Mouse (Mus musculus): ENCODE data around the gene Arnt2. TPM values are rescaled to one million over a fixed set of nuclear protein-coding genes. Genes with fewer than 3 reads are reported as not detected.

The Arnt2 gene
- polyA plus RNA-seq, 1 experiment from 2014 or later = 3.8 TPM

DNA sequence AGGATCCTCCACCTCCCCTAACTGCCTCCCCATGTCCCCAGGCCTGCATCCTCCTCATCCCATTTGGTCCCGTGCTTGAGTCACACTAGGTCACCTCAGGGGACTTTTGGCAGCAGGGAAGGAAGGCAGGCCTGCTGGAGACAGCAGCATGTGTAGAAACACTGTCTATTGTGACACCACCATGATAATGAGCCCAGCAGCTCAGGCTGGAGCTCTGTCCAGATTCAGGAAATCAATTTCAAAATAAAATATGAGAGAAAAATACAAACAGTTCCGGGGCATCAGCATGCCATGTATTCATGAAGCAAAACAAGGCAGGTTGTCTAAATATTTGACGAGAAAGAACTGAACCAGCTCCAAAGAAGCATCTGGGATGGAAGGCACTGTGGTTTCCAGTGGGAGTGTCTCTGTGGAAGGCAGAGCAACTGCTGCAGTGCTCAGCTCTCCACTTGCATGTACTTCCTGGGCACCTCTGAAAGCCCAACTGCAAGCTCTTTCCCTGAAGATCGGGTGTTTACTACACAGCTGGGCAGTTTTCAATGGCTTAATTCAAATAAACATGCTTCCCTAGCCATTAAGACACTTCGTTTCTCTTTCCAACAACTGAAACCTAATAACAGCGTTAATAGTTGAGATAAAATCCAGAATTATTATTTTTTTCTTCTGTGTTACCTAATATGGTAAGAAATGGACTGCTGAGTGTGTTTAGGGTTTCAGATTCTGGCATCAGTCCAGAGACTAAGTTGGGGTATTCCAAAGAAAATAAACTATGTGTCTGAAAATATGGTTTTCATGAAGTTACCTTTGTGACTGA, 74.0 kb downstream of the Arnt2 start:
- no peak for ATAC-seq

GRCm38 (mm10) chr7:84333996-84334395, 76.0 kb downstream of the Arnt2 start:
- 84% methylated on average over 3 of the region's 3 CpGs for WGBS
- no peaks in the 10 kb centered on the region for H3K9me3 ChIP-seq
- no peak overlapping the region for H3K27ac ChIP-seq
- no peaks in the 10 kb centered on the region for H3K27me3 ChIP-seq (replicated peaks)
- H3K9ac ChIP-seq = no peak overlapping the region
- H3K4me2 ChIP-seq (replicated peaks) = no peak overlapping the region
- 0 out of 2 replicates have a peak, but pooled peaks cover 2% of the 10 kb centered on the region for H3K4me1 ChIP-seq (replicated peaks)
- no peak for ATAC-seq
- no peaks in the 10 kb centered on the region; the same call in 1 of the 2 replicates for H3K36me3 ChIP-seq
- no peak overlapping the region for H3K4me3 ChIP-seq (replicated peaks)

More for the DNA sequence above, 74.0 kb downstream of the Arnt2 start:
- 0 out of 2 replicates have a peak, but pooled peaks cover 2% of the 10 kb centered on the region for H3K4me1 ChIP-seq (replicated peaks)
- H3K9me3 ChIP-seq = no peaks in the 10 kb centered on the region
- no peak overlapping the region for H3K4me2 ChIP-seq (replicated peaks)
- WGBS = 52% methylated on average over 6 of the region's 6 CpGs
- no peaks in the 10 kb centered on the region; the same call in 1 of the 2 replicates for H3K36me3 ChIP-seq
- no peak overlapping the region for H3K4me3 ChIP-seq (replicated peaks)
- H3K9ac ChIP-seq = no peak overlapping the region
- no peak overlapping the region for H3K27ac ChIP-seq
- H3K27me3 ChIP-seq (replicated peaks) = no peaks in the 10 kb centered on the region

DNA sequence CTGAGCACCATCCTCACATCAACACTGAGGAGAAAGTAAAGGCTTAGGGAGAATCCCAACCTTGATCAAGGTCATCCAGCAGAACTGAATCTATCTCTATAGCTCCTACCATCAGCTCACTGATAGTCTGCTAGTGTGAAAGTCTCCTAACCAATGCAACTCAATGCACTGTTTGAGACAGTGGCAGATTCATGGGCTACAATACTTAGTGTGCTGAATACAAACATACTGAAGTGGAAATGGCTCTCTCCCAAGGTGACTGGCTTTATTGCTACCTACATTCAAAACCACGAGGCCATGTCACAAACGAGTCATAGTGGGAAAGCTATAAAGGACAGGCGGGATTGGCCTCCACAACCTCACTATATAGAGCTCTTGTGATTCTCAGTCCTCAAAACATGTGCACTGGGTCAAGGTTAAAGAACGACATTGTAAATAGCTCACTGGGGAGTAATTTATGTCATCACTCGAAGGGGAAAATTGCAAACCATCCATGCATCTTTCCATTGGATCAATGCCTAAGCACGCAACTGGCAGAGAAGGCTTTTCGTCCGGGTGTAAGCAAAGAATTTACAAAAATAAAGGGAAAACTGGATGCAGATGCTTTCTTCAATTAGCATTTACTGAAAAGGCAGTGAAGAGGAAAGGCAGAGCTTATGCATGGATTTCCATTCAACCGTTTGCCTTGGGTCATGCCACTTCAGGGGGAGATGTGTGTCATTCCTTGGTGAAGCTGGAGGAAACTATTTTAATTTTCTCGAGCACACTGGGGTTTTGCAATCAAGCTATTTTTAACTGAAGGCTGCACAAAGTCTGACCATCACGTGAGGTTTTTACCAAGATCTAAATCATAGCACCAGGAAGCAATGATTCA, 77.4 kb downstream of the Arnt2 start:
- H3K27ac ChIP-seq = no peak overlapping the region
- no peak overlapping the region for H3K4me2 ChIP-seq (replicated peaks)

DNA sequence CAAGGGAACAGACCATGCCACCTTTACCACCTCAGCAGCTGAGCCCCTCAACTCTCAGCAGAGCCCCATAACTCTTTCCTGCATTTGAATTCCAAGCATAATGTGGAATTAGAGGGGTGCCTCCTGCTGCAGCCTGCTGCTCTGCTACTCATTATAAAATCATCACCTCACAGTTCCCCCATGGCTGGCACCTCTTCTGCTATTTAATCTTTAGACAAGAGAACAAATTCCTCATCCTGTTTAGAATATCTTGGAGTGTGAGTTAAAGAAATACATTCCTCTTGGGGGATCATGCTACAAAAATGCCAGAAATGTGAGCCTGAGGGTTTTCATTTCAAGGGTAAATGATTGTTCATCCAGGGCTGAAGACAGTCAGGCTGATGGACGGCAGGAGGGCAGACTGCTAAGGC, 80.8 kb downstream of the Arnt2 start:
- Histone ChIP-seq H3K27ac (no peak overlapping the region), H3K4me2 (replicated peaks) (no peak overlapping the region), H3K4me1 (replicated peaks) (no peaks in the 10 kb centered on the region), H3K36me3 (no peaks in the 10 kb centered on the region; the same call in 1 of the 2 replicates), H3K9ac (no peak overlapping the region), H3K27me3 (replicated peaks) (no peaks in the 10 kb centered on the region), H3K9me3 (no peaks in the 10 kb centered on the region), H3K4me3 (replicated peaks) (no peak overlapping the region)
- ATAC-seq = no peak
- 18% methylated on average over 1 of the region's 1 CpGs for WGBS

More for the DNA sequence above, 77.4 kb downstream of the Arnt2 start:
- no peak overlapping the region for H3K9ac ChIP-seq
- no peak for ATAC-seq
- no peak overlapping the region for H3K4me3 ChIP-seq (replicated peaks)
- no peaks in the 10 kb centered on the region; the same call in 1 of the 2 replicates for H3K36me3 ChIP-seq
- no peaks in the 10 kb centered on the region for H3K27me3 ChIP-seq (replicated peaks)
- WGBS = 52% methylated on average over 11 of the region's 11 CpGs
- H3K4me1 ChIP-seq (replicated peaks) = 0 out of 2 replicates have a peak, but pooled peaks cover 2% of the 10 kb centered on the region
- H3K9me3 ChIP-seq = no peaks in the 10 kb centered on the region

DNA sequence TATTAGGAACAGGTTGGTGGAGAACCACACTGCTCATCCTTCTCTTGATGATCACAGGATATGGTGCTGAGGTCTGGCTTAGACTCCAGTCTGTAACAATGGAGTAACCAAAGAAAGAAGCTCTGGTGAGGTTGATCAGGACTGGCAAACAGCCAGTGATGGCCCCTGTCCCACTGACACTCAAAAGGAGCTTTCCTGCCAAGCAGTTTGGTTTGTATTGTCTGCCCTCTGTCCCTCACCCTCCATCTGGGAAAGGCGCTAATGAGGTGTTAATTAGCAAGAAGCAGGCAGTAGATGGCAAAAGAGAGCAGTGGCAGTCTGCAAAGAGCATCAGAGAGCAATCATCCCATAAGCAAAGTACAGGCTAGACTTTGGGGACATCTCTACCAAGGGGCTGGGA, 81.2 kb downstream of the Arnt2 start:
- Histone ChIP-seq H3K36me3 (no peaks in the 10 kb centered on the region; the same call in 1 of the 2 replicates), H3K27me3 (replicated peaks) (no peaks in the 10 kb centered on the region), H3K9me3 (no peaks in the 10 kb centered on the region), H3K4me2 (replicated peaks) (no peak overlapping the region), H3K9ac (no peak overlapping the region), H3K4me1 (replicated peaks) (no peaks in the 10 kb centered on the region), H3K4me3 (replicated peaks) (no peak overlapping the region), H3K27ac (no peak overlapping the region)
- no peak for ATAC-seq
- 52% methylated on average over 1 of the region's 1 CpGs for WGBS

DNA sequence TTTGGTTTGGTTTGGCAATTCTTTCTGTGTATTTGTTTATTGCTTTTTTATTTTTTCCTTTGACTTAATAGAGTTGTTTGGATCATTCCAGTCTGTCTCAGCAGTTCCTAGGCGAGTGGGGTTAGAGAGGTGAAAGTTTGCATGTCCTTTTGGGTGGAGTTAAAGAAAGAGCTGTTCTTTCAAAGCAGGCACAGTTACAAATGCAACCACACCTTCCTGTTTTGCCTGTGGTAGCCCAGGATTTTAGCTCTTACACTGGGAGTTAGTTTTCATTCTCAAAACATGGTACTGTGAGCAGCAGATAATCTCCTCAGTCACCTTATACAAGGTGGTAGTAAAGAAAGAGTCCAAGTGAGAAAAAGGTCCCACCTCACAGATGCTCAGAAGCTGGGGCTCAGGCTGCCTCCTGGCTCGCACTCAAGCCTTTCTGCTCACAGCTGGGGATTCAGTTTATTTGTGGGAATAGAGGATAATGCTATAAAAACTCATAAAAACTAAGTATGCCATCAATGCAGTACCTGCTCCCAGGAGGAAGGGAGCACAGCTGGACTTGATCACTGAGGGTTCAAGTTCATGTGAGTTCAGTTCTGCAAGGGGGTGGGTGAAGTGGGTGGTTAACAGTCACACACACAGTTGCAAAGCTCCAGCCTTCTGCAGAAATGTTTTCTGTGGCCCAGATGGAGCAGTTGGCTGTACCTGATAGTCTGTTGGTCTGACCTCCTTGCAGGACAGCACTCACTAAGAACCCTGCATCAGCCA, 84.2 kb downstream of the Arnt2 start:
- H3K4me2 ChIP-seq (replicated peaks) = no peak overlapping the region
- ATAC-seq = no peak
- no peak overlapping the region for H3K4me3 ChIP-seq (replicated peaks)
- no peak overlapping the region for H3K9ac ChIP-seq
- 77% methylated on average over 2 of the region's 2 CpGs for WGBS
- no peaks in the 10 kb centered on the region for H3K27me3 ChIP-seq (replicated peaks)
- H3K9me3 ChIP-seq = no peaks in the 10 kb centered on the region
- no peak overlapping the region for H3K27ac ChIP-seq
- H3K36me3 ChIP-seq = no peaks in the 10 kb centered on the region
- H3K4me1 ChIP-seq (replicated peaks) = no peaks in the 10 kb centered on the region

DNA sequence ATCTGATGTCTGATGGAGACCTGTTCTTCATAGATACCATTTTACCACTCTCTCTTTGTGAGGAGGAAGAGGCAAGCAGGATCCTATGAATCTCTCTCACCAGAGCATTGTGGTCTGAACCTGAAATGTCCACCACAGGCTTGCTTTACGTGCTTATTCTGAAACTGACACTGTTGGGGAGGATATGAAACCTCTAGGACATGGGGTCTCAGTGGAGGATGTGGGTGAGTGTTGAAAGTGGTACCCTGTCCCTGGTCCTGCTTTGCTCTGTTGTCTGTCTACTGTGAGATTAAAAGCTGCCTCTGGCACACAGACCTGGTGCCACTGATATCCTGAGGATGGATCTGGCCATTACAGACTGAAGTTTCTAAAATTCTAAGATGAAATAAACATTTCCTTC, 88.4 kb downstream of the Arnt2 start:
- H3K4me1 ChIP-seq (replicated peaks) = no peaks in the 10 kb centered on the region
- no peaks in the 10 kb centered on the region for H3K27me3 ChIP-seq (replicated peaks)
- no peaks in the 10 kb centered on the region for H3K36me3 ChIP-seq
- H3K9ac ChIP-seq = no peak overlapping the region
- H3K9me3 ChIP-seq = no peaks in the 10 kb centered on the region
- whole genome bisulfite sequencing = 68% methylated on average over 1 of the region's 1 CpGs
- H3K27ac ChIP-seq = no peak overlapping the region
- H3K4me2 ChIP-seq (replicated peaks) = no peak overlapping the region
- H3K4me3 ChIP-seq (replicated peaks) = no peak overlapping the region
- no peak for ATAC-seq

DNA sequence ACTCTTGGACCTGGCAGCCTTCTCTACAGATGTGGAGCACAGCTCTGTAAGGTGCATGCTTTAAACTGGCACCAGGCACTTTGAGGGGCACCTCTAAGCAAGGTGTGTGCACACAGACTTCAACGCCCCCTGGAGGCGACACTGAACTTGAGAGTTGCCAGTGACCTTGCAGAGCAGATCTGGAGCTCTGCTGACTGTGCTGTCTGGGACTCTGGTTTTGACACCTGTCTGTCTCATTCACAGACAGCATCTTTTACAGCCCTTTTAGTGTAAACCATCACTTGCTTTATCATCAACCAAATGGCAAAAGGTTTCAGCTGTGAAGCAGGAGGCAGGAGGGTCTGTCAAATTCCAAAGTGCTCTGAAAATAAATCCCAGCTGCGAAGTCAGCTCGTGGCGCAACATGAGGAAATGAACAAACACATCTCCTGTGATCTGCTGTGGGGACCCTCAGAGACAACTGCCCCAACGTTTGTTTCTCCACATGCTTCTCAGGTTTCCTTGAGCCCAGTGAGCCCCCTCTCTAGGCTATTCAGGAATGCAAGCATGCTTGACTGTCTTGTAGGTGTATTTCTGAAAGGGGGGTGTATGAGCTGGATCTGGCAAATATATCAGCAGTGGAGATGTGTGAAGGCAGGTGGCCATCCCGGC, 94.5 kb downstream of the Arnt2 start:
- ATAC-seq = no peak
- H3K36me3 ChIP-seq = no peaks in the 10 kb centered on the region
- no peaks in the 10 kb centered on the region for H3K27me3 ChIP-seq (replicated peaks)
- H3K4me2 ChIP-seq (replicated peaks) = no peak overlapping the region
- no peaks in the 10 kb centered on the region for H3K4me1 ChIP-seq (replicated peaks)
- H3K9ac ChIP-seq = no peak overlapping the region
- WGBS = 59% methylated on average over 7 of the region's 7 CpGs
- no peak overlapping the region for H3K27ac ChIP-seq
- no peaks in the 10 kb centered on the region for H3K9me3 ChIP-seq
- H3K4me3 ChIP-seq (replicated peaks) = no peak overlapping the region

DNA sequence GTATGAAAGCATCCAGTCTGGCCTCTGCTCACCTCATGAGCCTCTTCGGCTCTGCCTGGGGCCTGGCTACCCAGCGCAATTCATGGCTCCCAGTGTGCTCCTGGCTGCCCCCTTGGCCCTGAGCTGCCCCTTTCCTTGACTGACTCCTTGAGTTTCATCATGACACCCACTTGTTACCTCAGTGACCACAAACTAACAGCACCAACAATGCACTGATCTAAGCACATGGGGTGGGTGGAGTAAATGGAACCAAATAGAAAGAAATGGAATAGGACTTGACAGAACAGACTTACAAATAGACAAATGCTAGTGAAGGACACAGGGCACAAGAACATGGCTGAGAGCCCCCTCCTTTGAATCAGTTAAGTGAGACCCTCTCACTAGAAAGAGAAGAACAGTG, 95.2 kb downstream of the Arnt2 start:
- WGBS = 93% methylated on average over 2 of the region's 2 CpGs
- ATAC-seq = no peak
- no peak overlapping the region for H3K27ac ChIP-seq
- H3K9ac ChIP-seq = no peak overlapping the region
- no peaks in the 10 kb centered on the region for H3K4me1 ChIP-seq (replicated peaks)
- H3K4me3 ChIP-seq (replicated peaks) = no peak overlapping the region
- H3K4me2 ChIP-seq (replicated peaks) = no peak overlapping the region
- no peaks in the 10 kb centered on the region for H3K9me3 ChIP-seq
- no peaks in the 10 kb centered on the region for H3K36me3 ChIP-seq
- no peaks in the 10 kb centered on the region for H3K27me3 ChIP-seq (replicated peaks)

GRCm38 (mm10) chr7:84311624-84312023, 98.4 kb downstream of the Arnt2 start:
- no peak overlapping the region for H3K27ac ChIP-seq
- ATAC-seq = no peak
- H3K4me2 ChIP-seq (replicated peaks) = no peak overlapping the region

DNA sequence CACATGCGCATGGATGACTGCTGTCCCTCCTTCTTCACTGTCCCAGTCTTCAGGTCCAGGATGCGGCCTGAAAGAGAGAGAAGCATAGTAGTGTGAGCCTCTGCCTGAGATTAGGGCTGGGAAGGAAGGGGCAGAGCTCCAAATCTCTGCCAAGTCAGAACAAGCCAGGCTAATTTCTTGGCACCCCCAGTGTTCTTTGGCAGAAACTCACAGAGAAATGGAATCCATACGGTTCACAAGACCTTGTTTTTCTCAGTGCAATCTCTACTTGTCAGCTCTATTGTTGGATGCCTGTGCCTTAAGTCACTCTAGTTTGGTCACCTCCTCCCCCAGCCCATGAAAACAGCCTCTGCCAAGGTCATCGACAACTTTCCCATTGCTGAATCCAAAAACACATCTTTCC, 99.1 kb downstream of the Arnt2 start:
- ATAC-seq = no peak

More at GRCm38 (mm10) chr7:84311624-84312023, 98.4 kb downstream of the Arnt2 start:
- Histone ChIP-seq H3K9me3 (no peaks in the 10 kb centered on the region), H3K9ac (no peak overlapping the region), H3K4me3 (replicated peaks) (no peak overlapping the region), H3K27me3 (replicated peaks) (no peaks in the 10 kb centered on the region), H3K36me3 (no peaks in the 10 kb centered on the region), H3K4me1 (replicated peaks) (no peaks in the 10 kb centered on the region)
- WGBS = 82% methylated on average over 3 of the region's 3 CpGs

More for the DNA sequence above, 99.1 kb downstream of the Arnt2 start:
- Histone ChIP-seq H3K4me3 (replicated peaks) (no peak overlapping the region), H3K9ac (no peak overlapping the region), H3K27me3 (replicated peaks) (no peaks in the 10 kb centered on the region), H3K4me2 (replicated peaks) (no peak overlapping the region), H3K36me3 (no peaks in the 10 kb centered on the region), H3K9me3 (no peaks in the 10 kb centered on the region), H3K4me1 (replicated peaks) (no peaks in the 10 kb centered on the region), H3K27ac (no peak overlapping the region)
- 87% methylated on average over 4 of the region's 4 CpGs for WGBS

Data from intestine, embryonic 15.5 days (tissue).